Mouse (Mus musculus) kidney, postnatal 14 days (tissue): ENCODE results near the gene Camk2b.

ENCODE experiments used
- DNase-seq: peaks from one replicate; pipeline ENCODE4 v3.0.0; 2022; ENCODE audit warnings: mixed read lengths

Camk2b gene

GRCm38 (mm10) chr11:5930578-5930977, 135.6 kb downstream of the Camk2b start:
- no peak for DNase-seq

DNA sequence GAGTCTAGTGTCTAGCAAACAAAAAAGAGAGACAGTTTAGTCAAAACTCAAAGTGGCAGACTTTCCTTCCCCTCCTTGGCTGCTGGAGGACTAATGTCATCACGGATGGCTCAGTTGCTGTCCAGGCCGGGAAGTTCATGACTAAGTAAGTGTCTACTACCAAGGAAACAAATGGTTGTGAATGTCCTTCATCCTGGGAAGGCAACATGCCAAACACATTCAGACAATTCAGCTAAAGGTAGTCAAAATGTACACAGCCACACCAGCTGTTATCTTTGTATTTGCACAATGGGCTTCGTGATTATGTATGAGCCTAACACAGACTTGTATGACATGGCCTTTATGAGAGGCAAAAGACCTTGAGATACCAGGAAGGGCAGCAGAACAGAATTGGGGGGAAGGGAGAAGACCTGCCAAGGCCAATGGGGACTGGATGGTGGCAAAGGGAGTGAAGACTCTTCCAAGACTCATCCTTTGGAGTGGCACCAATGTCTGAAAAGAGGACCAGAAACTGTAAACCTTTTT, 139.4 kb downstream of the Camk2b start:
- no peak for DNase-seq

DNA sequence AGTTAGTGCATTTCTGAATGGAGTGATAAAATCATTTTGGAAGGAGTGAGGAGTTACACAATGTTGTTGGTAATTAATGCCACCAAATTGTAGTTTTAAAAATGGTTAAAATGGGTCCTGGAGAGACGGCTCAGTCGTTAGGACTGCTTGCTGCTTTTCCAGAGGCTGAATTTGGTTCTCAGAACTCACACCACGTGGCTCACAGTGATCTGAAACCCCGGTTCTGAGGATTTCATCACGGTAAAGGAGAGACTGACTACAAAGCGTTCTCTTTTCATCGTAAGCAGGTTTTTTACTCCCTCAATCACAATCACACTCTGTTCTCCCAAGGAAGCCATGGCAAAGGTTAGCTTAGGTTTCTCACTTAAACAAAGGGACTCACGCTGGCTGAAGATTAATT, 141.5 kb downstream of the Camk2b start:
- no peak for DNase-seq

DNA sequence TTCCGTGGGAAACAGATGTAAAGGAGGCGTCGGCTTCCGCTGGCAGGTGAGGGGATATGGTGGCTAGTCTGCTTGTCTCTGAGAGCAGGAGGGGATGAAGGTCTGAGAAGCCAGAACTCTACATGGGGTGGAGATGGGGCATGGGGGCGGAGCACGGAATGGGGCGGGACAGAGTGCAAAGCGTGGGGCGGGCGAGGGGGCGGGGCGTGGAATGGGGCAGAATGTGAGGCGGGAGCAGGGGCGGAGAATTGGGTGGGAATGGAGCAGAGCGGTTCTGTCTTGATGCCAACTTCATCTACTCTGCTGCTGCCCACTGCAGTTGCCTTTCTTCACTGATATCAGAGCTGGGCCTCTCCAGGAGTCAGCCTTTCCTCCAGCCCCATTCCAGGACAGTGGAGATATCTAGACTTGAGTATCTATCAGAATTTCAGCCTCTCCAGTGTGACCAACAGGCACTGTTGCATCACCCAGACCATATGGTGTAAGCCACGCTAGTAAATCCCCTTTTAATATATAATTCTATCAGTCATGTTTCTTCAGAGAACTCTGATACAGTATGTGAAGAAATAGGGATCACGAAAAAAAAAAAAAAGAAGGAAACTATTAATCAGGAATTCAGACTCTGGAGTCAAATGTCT, 145.7 kb downstream of the Camk2b start:
- no peak for DNase-seq
